Mouse (Mus musculus) kidney, embryonic 15.5 days (tissue): ENCODE measurements around the gene Bmp7. TPM values are rescaled to one million over a fixed set of nuclear protein-coding genes. Genes with fewer than 3 reads are reported as not detected.
A peak's percentile ranks its signal among the peaks of the same experiment; 100 is the strongest.

Experiments used
- ATAC-seq: fragments of 200-750 bp; cut with Nextera tagmentation; replicated peaks from 2 replicates; pipeline ENCODE4 v1.8.0; 2017; ENCODE audit warnings: moderate TSS enrichment; ENCODE audit not compliant: low FRiP score
- H3K27ac ChIP-seq: fragments of 300-500 bp; sonication (generic); 2 replicates; pipeline ENCODE4 v1.5.1; 2015; ENCODE audit warnings: mild to moderate bottlenecking, inconsistent platforms
- H3K27me3 ChIP-seq: fragments of 300-500 bp; sonication (generic); 2 replicates; pipeline ENCODE4 v1.6.1; 2015; ENCODE audit warnings: inconsistent platforms
- H3K36me3 ChIP-seq: fragments of 300-500 bp; sonication (generic); 2 replicates; pipeline ENCODE4 v1.6.1; 2015; ENCODE audit warnings: inconsistent platforms
- H3K4me1 ChIP-seq: fragments of 300-500 bp; sonication (generic); 2 replicates; pipeline ENCODE4 v1.6.1; 2015; ENCODE audit warnings: inconsistent platforms
- H3K4me2 ChIP-seq: fragments of 300-500 bp; sonication (generic); 2 replicates; pipeline ENCODE4 v1.6.1; 2015; ENCODE audit warnings: moderate library complexity, mild to moderate bottlenecking, inconsistent platforms
- H3K4me3 ChIP-seq: fragments of 300-500 bp; sonication (generic); replicated peaks from 2 replicates; pipeline ENCODE4 v1.5.1; 2015; ENCODE audit warnings: mild to moderate bottlenecking, inconsistent platforms
- H3K9ac ChIP-seq: fragments of 300-500 bp; sonication (generic); 2 replicates; pipeline ENCODE4 v1.6.1; 2015; ENCODE audit warnings: mild to moderate bottlenecking, inconsistent platforms
- H3K9me3 ChIP-seq: fragments of 300-500 bp; sonication (generic); replicated peaks from 2 replicates; pipeline ENCODE4 v1.6.1; 2016; ENCODE audit warnings: inconsistent platforms
- WGBS: fragments of 180-500 bp; shearing (Covaris S2); methylation state at CpG from one replicate; pipeline ENCODE4 v1.1.7; 2015; ENCODE audit warnings: mixed read lengths; 5-methylcytosine and 5-hydroxymethylcytosine counted together
- microRNA-seq: library from miRNA; unstranded; fragments of <30 nt; microRNA quantifications from one replicate; pipeline ENCODE4, GENCODE M21; 2016
- polyA plus RNA-seq: library from polyadenylated mRNA; unstranded; fragments of >200 nt; fragmentation: Nextera tagmentation; extraction: Ambion mirVana; gene quantifications from 2 replicates; pipeline ENCODE4 v1.2.1, GENCODE M21; 2015

The Bmp7 gene
- polyA plus RNA-seq, 1 experiment from 2014 or later, result 46.3 TPM

DNA sequence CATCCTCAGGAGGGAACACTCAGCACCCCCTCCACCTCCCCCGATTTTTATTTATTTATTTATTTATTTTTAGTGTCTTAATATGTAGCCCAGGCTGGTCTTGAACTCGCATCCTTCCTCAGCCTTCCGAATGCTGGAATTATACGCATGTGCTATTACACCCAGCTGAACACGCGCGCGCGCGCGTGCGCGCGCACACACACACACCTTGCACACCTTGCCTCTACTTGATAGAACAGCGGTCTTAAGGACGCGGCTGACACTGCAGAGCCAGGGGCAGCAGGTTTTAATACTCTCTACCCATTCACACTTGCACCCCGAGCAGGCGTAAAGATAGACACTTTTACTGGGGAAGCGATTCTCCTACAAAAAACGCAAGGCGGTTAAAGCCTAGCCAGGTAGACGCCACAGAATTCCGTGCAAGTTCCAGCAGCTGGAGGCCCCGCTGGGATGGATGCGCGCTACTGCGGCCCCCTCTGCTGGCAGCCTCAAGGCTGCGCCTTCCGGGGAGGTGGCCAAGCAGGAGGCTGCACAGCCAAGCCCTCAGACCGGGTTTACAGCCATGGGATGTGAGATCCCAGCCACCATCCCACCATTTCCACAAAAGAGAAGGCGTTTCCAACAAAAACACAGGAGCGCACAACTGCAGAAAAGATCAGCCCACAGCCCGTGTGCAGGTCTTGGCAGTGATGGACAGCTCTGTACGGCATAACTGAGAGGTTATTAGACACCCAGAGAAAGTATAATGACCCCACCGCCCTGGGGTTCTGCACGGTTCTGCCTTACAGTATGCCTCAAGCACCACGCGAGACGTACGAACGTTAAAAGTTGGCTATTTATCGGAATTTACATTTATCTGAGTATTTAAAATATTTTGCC is 115.0 kb downstream of the Bmp7 start:
- peaks cover 41% of the 10 kb centered on the region for H3K27me3 ChIP-seq
- peak overlapping the region; percentile 58 for H3K4me2 ChIP-seq
- H3K9me3 ChIP-seq, result no peaks in the 10 kb centered on the region
- peak; percentile 74 for ATAC-seq
- peaks cover 17% of the 10 kb centered on the region for H3K4me1 ChIP-seq
- peak overlapping the region; percentile 32 for H3K4me3 ChIP-seq
- no peaks in the 10 kb centered on the region for H3K36me3 ChIP-seq
- WGBS, result 16% methylated on average over 43 of the region's 43 CpGs
- H3K9ac ChIP-seq, result no peak overlapping the region
- H3K27ac ChIP-seq, result no peak overlapping the region

DNA sequence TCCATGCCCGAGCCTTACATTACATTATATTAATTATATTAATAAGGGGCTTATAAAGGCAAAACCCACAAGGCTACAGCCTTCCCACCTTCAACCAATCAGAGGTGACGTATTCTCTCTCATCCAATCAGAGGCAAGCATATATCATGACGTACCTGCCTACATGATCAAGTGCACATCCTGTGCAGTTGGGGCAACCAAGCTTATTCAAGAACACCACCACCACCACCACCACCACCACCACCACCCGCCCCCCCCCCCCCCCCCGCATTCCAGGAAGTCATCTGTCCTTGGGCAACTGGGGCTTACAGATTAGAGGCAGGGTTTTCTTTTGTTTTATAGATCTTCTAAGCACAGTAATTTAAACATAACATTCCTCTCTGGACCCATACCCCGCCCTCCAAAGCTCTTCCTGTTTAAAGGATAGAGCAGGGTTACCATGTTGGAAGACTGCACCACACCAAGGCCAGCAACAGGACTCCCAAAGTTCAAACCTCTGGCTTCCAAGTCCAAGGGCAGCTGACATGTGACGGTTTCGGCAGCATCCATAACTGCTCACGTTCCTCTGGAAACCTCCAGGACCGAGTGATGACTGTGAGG is 121.4 kb downstream of the Bmp7 start:
- 81% methylated on average over 10 of the region's 10 CpGs for WGBS
- peaks cover 28% of the 10 kb centered on the region for H3K27me3 ChIP-seq
- H3K27ac ChIP-seq, result no peak overlapping the region
- no peak overlapping the region for H3K4me3 ChIP-seq
- H3K9ac ChIP-seq, result no peak overlapping the region
- H3K4me1 ChIP-seq, result peaks cover 11% of the 10 kb centered on the region; the same call in 1 of the 2 replicates
- no peaks in the 10 kb centered on the region for H3K36me3 ChIP-seq
- no peak overlapping the region for H3K4me2 ChIP-seq
- no peak for ATAC-seq
- H3K9me3 ChIP-seq, result no peaks in the 10 kb centered on the region

Small RNA genes lying within 50 kb of the gene (microRNA-seq; reads per million reads assigned to microRNA genes)
- gene Gm22773, result not detected

Other genes with a start within 250 kb of the Bmp7 start
- 0.08 and 0.09 TPM in 2 replicates for gene Spo11, start 37.4 kb upstream of the Bmp7 start, polyA plus RNA-seq
- gene Rae1, start 59.8 kb upstream of the Bmp7 start, polyA plus RNA-seq, result 138 and 145 TPM in 2 replicates
- gene Rbm38, start 80.2 kb upstream of the Bmp7 start, polyA plus RNA-seq, result 32.1 and 37.3 TPM in 2 replicates
- 0.12 and 0.21 TPM in 2 replicates for gene Ctcfl, start 179.2 kb upstream of the Bmp7 start, polyA plus RNA-seq
- 17.9 and 18.0 TPM in 2 replicates for gene Pck1, start 212.7 kb upstream of the Bmp7 start, polyA plus RNA-seq